Mouse (Mus musculus) layer of hippocampus, postnatal 36 days (tissue): ENCODE data around the gene Pacs2. TPM values are rescaled to one million over a fixed set of nuclear protein-coding genes. Genes with fewer than 3 reads are reported as not detected.

Source experiments
- microRNA-seq, 2 experiments: library from miRNA; unstranded; fragments of <30 nt; microRNA quantifications; one replicate each; pipeline ENCODE4 v1.2.0; 2021
- total RNA-seq, 2 experiments: library from RNA; stranded (reverse); gene quantifications; 2 replicates each; pipeline ENCODE4 v1.2.3; 2021

The Pacs2 gene
- total RNA-seq, 2 experiments from 2014 or later, result 87.3 to 88.1 TPM

Small RNA genes within 50 kb of the gene (microRNA-seq; reads per million reads assigned to microRNA genes)
- 0 reads per million in 2 experiments for gene Gm44471

Other genes with a start within 250 kb of the Pacs2 start
- gene Ahnak2, start 211.9 kb upstream of the Pacs2 start, total RNA-seq, result 1 to 10 TPM; 2.8 to 2.9 TPM
- gene Clba1, start 205.6 kb upstream of the Pacs2 start, total RNA-seq, result 10 to 100 TPM; 12.3 to 12.4 TPM
- 1 to 10 TPM; 7.8 to 8.1 TPM for gene Cdca4, start 185.1 kb upstream of the Pacs2 start, total RNA-seq
- gene Gpr132, start 146.3 kb upstream of the Pacs2 start, total RNA-seq, result not detected
- gene Jag2, start 84.7 kb upstream of the Pacs2 start, total RNA-seq, result 10 to 100 TPM; 43.8 to 45.6 TPM
- 10 to 100 TPM; 11.4 to 13.1 TPM for gene Nudt14, start 72.4 kb upstream of the Pacs2 start, total RNA-seq
- gene Btbd6, start 38.0 kb upstream of the Pacs2 start, total RNA-seq, result 10 to 100 TPM; 55.4 to 56.3 TPM
- gene Brf1, start 13.8 kb upstream of the Pacs2 start, total RNA-seq, result 10 to 100 TPM; 54.8 to 57.8 TPM
- under 1 TPM; 0.27 to 0.46 TPM for gene Tex22, start 60.0 kb downstream of the Pacs2 start, total RNA-seq
- 10 to 100 TPM; 69.1 to 77.8 TPM for gene Mta1, start 83.8 kb downstream of the Pacs2 start, total RNA-seq
- gene Crip2, start 125.7 kb downstream of the Pacs2 start, total RNA-seq, result 10 to 100 TPM; 93.0 to 95.4 TPM
- gene Crip1, start 131.8 kb downstream of the Pacs2 start, total RNA-seq, result 10 to 100 TPM in 1 of 2 experiments, 1 to 10 TPM in 1; 8.9 to 12.6 TPM
- gene Tedc1, start 141.9 kb downstream of the Pacs2 start, total RNA-seq, result 1 to 10 TPM in 1 of 2 experiments, under 1 TPM in 1; 0.82 to 1.5 TPM
- gene Tmem121, start 171.4 kb downstream of the Pacs2 start, total RNA-seq, result 10 to 100 TPM; 20.5 to 23.8 TPM